Mouse (Mus musculus): Measurements from ENCODE around the gene Slc20a1. TPM values are rescaled to one million over a fixed set of nuclear protein-coding genes. Genes with fewer than 3 reads are reported as not detected.

The Slc20a1 gene
- polyA plus RNA-seq, 1 experiment from 2014 or later: 34.4 TPM

DNA sequence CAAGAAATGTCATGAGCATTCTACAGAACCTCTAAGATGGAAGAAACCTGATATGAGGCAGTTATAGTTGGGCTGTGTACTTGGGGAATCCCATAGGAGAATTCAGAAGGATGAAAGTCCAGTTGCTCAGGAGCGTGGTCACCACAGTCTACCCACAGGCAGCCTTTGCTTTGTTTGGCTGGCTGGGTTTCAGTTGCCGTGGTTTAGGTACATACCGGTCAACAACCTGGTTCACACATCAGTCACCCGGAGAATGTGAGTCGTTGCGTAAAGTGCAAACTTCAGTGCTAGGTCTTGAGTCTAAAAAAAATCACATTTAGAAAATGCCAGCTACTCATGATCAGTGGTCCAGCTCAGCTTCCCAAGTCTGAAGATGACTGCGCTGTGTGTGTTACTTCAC is 14.0 kb downstream of the Slc20a1 start:
- no peak overlapping the region for H3K4me3 ChIP-seq (ENCODE audit: low read depth, low read length)
- H3K36me3 ChIP-seq (ENCODE audit: insufficient read depth): peaks cover 52% of the 10 kb centered on the region
- ATAC-seq (ENCODE audit: insufficient read depth) (no peak), DNase-seq (no peak)
- TF ChIP-seq CTCF (IDR thresholded peaks at IDR 0.05; ENCODE audit: low read depth): no peak
- no peak overlapping the region for H3K4me2 ChIP-seq
- no peaks in the 10 kb centered on the region for H3K27me3 ChIP-seq (ENCODE audit: insufficient read depth, low read length)
- H3K9ac ChIP-seq: no peak overlapping the region
- no peaks in the 10 kb centered on the region; the same call in 1 of the 2 replicates for H3K4me1 ChIP-seq (ENCODE audit: insufficient read depth)
- 86% methylated on average over 7 of the region's 7 CpGs for WGBS
- no peak overlapping the region for H3K27ac ChIP-seq (ENCODE audit: low read depth)
- no peaks in the 10 kb centered on the region for H3K9me3 ChIP-seq (ENCODE audit: low read depth, low read length)

DNA sequence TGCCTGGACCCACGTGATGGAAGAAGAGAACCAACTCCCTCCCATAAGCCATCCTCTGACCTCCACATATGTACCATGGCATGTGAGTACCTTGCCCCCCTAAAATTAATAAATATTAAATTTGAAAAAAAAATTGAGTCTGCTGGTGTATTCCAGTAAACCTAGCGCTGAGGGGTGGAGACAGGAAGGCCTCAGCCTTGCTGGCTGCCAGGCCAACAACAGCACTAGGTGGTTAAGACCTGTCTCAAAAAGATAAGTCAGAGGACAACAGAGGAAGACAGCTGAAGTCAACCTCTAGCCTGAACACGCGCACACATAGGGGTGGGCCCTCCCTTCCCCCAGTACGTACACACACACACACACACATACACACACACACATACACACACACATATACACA is 16.2 kb downstream of the Slc20a1 start:
- no peak for DNase-seq
- Histone ChIP-seq H3K9me3 (ENCODE audit: low read depth, low read length) (no peaks in the 10 kb centered on the region), H3K27me3 (ENCODE audit: insufficient read depth, low read length) (no peaks in the 10 kb centered on the region), H3K4me2 (no peak overlapping the region), H3K9ac (no peak overlapping the region), H3K4me1 (ENCODE audit: insufficient read depth) (no peaks in the 10 kb centered on the region; the same call in 1 of the 2 replicates), H3K27ac (ENCODE audit: low read depth) (no peak overlapping the region), H3K4me3 (ENCODE audit: low read depth, low read length) (no peak overlapping the region), H3K36me3 (ENCODE audit: insufficient read depth) (peaks cover 30% of the 10 kb centered on the region)
- ATAC-seq (ENCODE audit: insufficient read depth): no peak
- no peak for TF ChIP-seq CTCF (IDR thresholded peaks at IDR 0.05; ENCODE audit: low read depth)
- WGBS: 86% methylated on average over 5 of the region's 5 CpGs

DNA sequence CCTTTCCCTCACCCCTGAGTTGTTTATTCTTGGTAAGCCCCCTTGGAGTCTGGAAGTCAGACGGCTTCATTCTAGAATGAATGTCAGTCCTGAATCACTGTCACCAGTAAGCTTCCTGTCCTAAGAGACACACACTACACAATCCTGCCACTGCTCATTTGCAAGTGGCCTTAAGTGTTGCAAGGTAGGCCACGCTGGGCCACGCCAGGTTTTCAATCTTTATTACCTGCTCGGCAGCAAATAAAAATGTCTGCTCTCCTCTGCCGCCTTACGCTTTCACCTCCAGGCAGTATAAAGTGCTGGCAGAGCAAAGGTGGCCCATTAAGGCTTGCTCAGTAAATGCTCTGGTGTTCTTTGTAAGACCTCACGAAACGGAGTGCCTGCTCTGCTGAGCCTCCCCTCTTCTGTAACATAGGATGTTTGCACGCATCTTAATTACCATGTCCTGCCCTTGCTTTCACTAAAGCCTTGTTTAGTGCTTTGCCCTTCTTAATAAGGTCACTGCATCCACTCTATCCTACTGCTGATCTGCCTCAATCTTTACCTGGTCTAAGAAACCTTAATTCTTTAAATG is 19.1 kb downstream of the Slc20a1 start:
- ATAC-seq (ENCODE audit: insufficient read depth): no peak
- WGBS: 49% methylated on average over 9 of the region's 9 CpGs
- no peak for DNase-seq
- no peak for TF ChIP-seq CTCF (IDR thresholded peaks at IDR 0.05; ENCODE audit: low read depth)
- Histone ChIP-seq H3K4me2 (no peak overlapping the region), H3K4me1 (ENCODE audit: insufficient read depth) (no peaks in the 10 kb centered on the region; the same call in 1 of the 2 replicates), H3K9ac (no peak overlapping the region), H3K27me3 (ENCODE audit: insufficient read depth, low read length) (no peaks in the 10 kb centered on the region), H3K36me3 (ENCODE audit: insufficient read depth) (peaks cover 4% of the 10 kb centered on the region; the same call in 1 of the 2 replicates), H3K9me3 (ENCODE audit: low read depth, low read length) (no peaks in the 10 kb centered on the region), H3K4me3 (ENCODE audit: low read depth, low read length) (no peak overlapping the region), H3K27ac (ENCODE audit: low read depth) (no peak overlapping the region)

DNA sequence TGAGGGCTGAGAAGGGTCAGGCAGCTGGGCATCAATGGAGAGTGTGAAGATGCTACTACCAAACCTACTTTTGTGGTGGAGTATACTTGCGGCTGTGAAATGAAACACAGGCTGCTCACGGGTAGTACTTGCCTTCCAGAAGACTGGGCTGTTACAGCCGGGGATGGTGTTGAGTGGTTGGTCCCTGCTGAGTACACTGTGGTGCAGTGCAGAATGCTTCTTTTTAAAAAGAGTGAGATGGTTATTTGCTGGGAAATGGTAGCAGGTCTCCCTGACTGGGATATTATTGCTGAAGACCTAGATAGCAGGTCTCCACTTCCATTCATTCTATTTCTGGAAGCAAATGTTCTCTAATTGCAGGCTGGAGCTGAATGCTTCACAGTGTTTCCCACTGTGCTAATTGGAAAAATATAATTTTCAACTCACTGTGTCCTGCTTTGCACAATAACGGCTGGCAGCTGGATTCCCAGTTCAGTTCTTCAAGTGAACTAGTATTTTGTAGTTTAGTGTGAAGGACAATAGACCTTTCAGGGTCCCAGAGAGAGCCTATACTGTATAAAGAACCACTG is 20.1 kb downstream of the Slc20a1 start:
- Histone ChIP-seq H3K27ac (ENCODE audit: low read depth) (no peak overlapping the region), H3K9ac (no peak overlapping the region), H3K4me1 (ENCODE audit: insufficient read depth) (no peaks in the 10 kb centered on the region; the same call in 1 of the 2 replicates), H3K4me3 (ENCODE audit: low read depth, low read length) (no peak overlapping the region), H3K36me3 (ENCODE audit: insufficient read depth) (no peaks in the 10 kb centered on the region), H3K9me3 (ENCODE audit: low read depth, low read length) (no peaks in the 10 kb centered on the region), H3K4me2 (no peak overlapping the region), H3K27me3 (ENCODE audit: insufficient read depth, low read length) (no peaks in the 10 kb centered on the region)
- ATAC-seq (ENCODE audit: insufficient read depth): no peak
- WGBS: 78% methylated on average over 4 of the region's 4 CpGs
- no peak for TF ChIP-seq CTCF (IDR thresholded peaks at IDR 0.05; ENCODE audit: low read depth)
- DNase-seq: no peak

DNA sequence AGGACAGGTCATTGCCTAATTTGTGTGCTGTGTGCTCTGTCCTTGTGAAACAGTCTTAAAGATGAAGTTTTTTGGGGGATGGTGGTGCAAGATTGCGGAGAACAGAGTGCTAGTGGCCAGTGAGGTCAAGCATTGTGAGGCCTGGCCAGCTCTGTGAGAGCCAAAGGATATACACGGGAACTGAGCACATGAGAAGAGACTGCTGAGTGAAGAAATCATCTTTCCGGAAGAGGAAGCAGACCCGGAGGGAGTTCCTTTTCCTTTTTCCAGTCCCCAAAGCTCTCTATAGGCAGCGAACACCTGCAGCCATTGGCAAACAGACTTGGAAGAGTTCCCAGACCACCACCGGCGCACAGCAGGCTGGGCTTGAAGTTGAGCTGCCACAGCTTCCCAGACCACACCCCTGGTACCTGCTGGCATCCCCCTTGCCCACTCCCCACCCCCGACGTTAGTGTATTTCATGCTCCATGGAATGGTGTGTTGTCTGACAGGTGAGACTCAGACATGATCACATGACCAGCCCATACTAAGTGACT is 22.6 kb downstream of the Slc20a1 start:
- ATAC-seq (ENCODE audit: insufficient read depth) (no peak), DNase-seq (peak; percentile 26)
- H3K4me2 ChIP-seq: no peak overlapping the region
- H3K4me3 ChIP-seq (ENCODE audit: low read depth, low read length): no peak overlapping the region
- H3K27me3 ChIP-seq (ENCODE audit: insufficient read depth, low read length): no peaks in the 10 kb centered on the region
- TF ChIP-seq CTCF (IDR thresholded peaks at IDR 0.05; ENCODE audit: low read depth): no peak
- H3K36me3 ChIP-seq (ENCODE audit: insufficient read depth): no peaks in the 10 kb centered on the region
- H3K4me1 ChIP-seq (ENCODE audit: insufficient read depth): no peaks in the 10 kb centered on the region; the same call in 1 of the 2 replicates
- no peak overlapping the region for H3K27ac ChIP-seq (ENCODE audit: low read depth)
- H3K9ac ChIP-seq: no peak overlapping the region
- 71% methylated on average over 9 of the region's 9 CpGs for WGBS
- H3K9me3 ChIP-seq (ENCODE audit: low read depth, low read length): no peaks in the 10 kb centered on the region

DNA sequence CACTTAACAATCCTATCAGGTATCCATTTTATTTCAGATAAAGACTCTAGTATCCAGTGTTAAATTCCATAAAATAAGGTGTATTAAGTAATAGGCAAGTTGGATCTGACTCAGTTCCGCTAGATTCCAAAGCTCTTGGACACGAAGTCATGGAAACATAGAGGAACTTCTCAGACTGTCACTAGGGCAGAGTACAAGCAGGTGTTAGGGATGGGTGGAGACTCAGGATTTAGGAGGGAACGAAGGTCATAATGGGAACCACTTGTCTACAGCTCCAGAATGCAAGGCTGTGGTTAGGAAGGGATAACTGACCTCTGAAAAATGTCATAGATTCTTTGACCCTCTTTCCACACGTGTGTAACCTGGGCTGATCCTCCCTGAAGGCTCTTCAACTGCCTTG is 25.6 kb downstream of the Slc20a1 start:
- Histone ChIP-seq H3K27me3 (ENCODE audit: insufficient read depth, low read length) (no peaks in the 10 kb centered on the region), H3K27ac (ENCODE audit: low read depth) (no peak overlapping the region), H3K4me3 (ENCODE audit: low read depth, low read length) (no peak overlapping the region), H3K4me1 (ENCODE audit: insufficient read depth) (no peaks in the 10 kb centered on the region), H3K36me3 (ENCODE audit: insufficient read depth) (no peaks in the 10 kb centered on the region), H3K9me3 (ENCODE audit: low read depth, low read length) (no peaks in the 10 kb centered on the region), H3K4me2 (no peak overlapping the region), H3K9ac (no peak overlapping the region)
- DNase-seq (no peak), ATAC-seq (ENCODE audit: insufficient read depth) (no peak)
- TF ChIP-seq CTCF (IDR thresholded peaks at IDR 0.05; ENCODE audit: low read depth): no peak
- WGBS: 72% methylated on average over 4 of the region's 4 CpGs

DNA sequence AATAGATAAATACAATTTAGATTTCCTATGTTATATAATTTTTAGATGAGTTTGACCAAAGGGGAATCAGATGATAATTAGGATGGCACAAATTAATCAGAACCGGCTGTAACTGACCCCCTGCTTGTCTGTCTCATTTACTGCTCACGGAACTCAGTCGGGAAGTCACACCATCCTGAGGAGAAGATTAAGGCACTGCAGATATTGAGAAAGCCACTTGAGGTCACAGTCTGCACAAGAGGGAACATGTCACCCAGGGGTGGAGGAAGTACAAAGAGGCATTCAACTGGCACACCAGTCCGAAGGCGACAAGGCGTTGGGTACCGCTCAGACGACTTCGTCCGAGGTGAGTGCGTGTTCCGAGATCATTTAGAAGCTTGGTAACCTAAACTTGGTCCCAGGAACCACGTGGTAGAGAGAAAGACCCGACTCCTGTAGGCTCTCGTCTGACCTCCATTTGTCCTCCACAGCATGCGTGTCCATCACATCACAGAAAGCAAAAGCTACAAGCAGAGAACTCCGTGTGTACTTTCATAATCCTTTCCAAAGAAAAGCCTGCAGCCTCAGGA is 26.8 kb downstream of the Slc20a1 start:
- Histone ChIP-seq H3K4me1 (ENCODE audit: insufficient read depth) (no peaks in the 10 kb centered on the region), H3K27ac (ENCODE audit: low read depth) (no peak overlapping the region; the same call in 1 of the 2 replicates), H3K36me3 (ENCODE audit: insufficient read depth) (no peaks in the 10 kb centered on the region), H3K4me2 (no peak overlapping the region), H3K4me3 (ENCODE audit: low read depth, low read length) (no peak overlapping the region), H3K9me3 (ENCODE audit: low read depth, low read length) (no peaks in the 10 kb centered on the region), H3K9ac (no peak overlapping the region), H3K27me3 (ENCODE audit: insufficient read depth, low read length) (no peaks in the 10 kb centered on the region)
- no peak for DNase-seq
- TF ChIP-seq CTCF (IDR thresholded peaks at IDR 0.05; ENCODE audit: low read depth): no peak
- no peak for ATAC-seq (ENCODE audit: insufficient read depth)
- 86% methylated on average over 17 of the region's 17 CpGs for WGBS

Measured in lung, embryonic 14.5 days (tissue).